Mouse (Mus musculus): ENCODE measurements at regions not wholly inside any gene's neighbourhood (a gene's known extent, or its start where the extent isn't known, plus 50 kb on each side); places are given as distances from the start of the nearest gene placed in this dataset.

DNA sequence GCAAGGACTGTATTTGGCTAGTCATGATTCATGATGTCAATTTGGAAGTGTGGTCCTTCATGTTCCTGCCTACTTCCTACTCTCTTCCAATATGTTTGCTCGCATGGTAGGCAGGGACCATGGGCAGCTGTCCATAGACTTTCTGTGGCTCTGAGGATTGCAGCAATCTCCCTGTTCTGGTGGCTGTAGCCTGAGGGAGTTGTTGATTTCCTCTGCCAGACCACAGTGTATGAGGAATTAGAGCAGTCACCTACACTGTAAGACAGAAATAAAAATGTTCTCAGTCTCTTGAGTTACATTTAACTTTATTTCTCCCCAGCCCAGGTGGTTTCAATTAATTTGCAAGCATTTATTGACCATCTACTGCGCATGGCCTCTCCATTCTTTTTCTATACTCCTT, 190.5 kb downstream of the 4930564D02Rik start:
- no peak for TF ChIP-seq CTCF (IDR thresholded peaks at IDR 0.05; ENCODE audit: control insufficient read depth, insufficient read depth, insufficient replicate concordance, low read depth, low read length)
- no peak for TF ChIP-seq POLR2A (IDR thresholded peaks at IDR 0.05; ENCODE audit: control insufficient read depth, low read depth, low read length)
